Mouse (Mus musculus) heart, postnatal 0 days (tissue): ENCODE measurements at regions not wholly inside any gene's neighbourhood (a gene's known extent, or its start where the extent isn't known, plus 50 kb on each side); places are given as distances from the start of the nearest gene placed in this dataset.

Experiments
- ATAC-seq: fragments of 200-750 bp; cut with Nextera tagmentation; 2 replicates; pipeline ENCODE4 v1.8.0; 2017; ENCODE audit warnings: low read depth, moderate number of reproducible peaks, moderate library complexity; ENCODE audit not compliant: insufficient read depth
- DNase-seq: peaks from one replicate; pipeline ENCODE4 v3.0.0-alpha.2; 2016; ENCODE audit warnings: low spot score
- H3K27ac ChIP-seq: fragments of 300-500 bp; sonication (generic); 2 replicates; pipeline ENCODE4 v1.5.1; 2014; ENCODE audit warnings: low read depth, mild to moderate bottlenecking
- H3K27me3 ChIP-seq: fragments of 300-500 bp; sonication (generic); 2 replicates; pipeline ENCODE4 v1.6.1; 2014; ENCODE audit warnings: low read length, mixed read lengths; ENCODE audit not compliant: control insufficient read depth, insufficient read depth
- H3K36me3 ChIP-seq: fragments of 300-500 bp; sonication (generic); replicated peaks from 2 replicates; pipeline ENCODE4 v1.6.1; 2014; ENCODE audit warnings: low read length, mixed read lengths; ENCODE audit not compliant: control insufficient read depth, insufficient read depth
- H3K4me1 ChIP-seq: fragments of 300-500 bp; sonication (generic); 2 replicates; pipeline ENCODE4 v1.6.1; 2014; ENCODE audit warnings: antibody characterized with exemption; ENCODE audit not compliant: control insufficient read depth, insufficient read depth
- H3K4me2 ChIP-seq: fragments of 300-500 bp; sonication (generic); 2 replicates; pipeline ENCODE4 v1.6.1; 2014; ENCODE audit warnings: low read depth, mild to moderate bottlenecking, low read length, moderate library complexity
- H3K4me3 ChIP-seq: fragments of 300-500 bp; sonication (generic); 2 replicates; pipeline ENCODE4 v1.5.1; 2014; ENCODE audit warnings: low read depth, low read length
- H3K9ac ChIP-seq: fragments of 300-500 bp; sonication (generic); replicated peaks from 2 replicates; pipeline ENCODE4 v1.6.1; 2014; ENCODE audit warnings: low read depth, low read length, mixed read lengths
- H3K9me3 ChIP-seq: fragments of 300-500 bp; sonication (generic); replicated peaks from 2 replicates; pipeline ENCODE4 v1.6.1; 2016; ENCODE audit warnings: low read length; ENCODE audit not compliant: control insufficient read depth
- CTCF ChIP-seq: IDR thresholded peaks from 2 replicates; pipeline ENCODE4 v1.5.1; 2016; ENCODE audit warnings: antibody characterized with exemption, control low read depth, low read depth
- EP300 ChIP-seq: IDR thresholded peaks from 2 replicates; pipeline ENCODE4 v1.6.1; 2016; ENCODE audit warnings: antibody characterized with exemption, low read depth
- WGBS: fragments of 180-500 bp; shearing (Covaris S2); extraction: QIAGEN DNeasy Blood & Tissue Kit; methylation state at CpG from one replicate; pipeline ENCODE4 v1.1.7; 2014; 5-methylcytosine and 5-hydroxymethylcytosine counted together

- Histone ChIP-seq H3K4me2 (no peak overlapping the region), H3K27ac (no peak overlapping the region), H3K4me1 (no peaks in the 10 kb centered on the region), H3K27me3 (no peaks in the 10 kb centered on the region), H3K36me3 (no peaks in the 10 kb centered on the region), H3K9me3 (no peaks in the 10 kb centered on the region), H3K9ac (no peak overlapping the region), H3K4me3 (no peak overlapping the region)
- DNase-seq (no peak), ATAC-seq (no peak)
- TF ChIP-seq EP300 (no peak), CTCF (no peak)
- 71% methylated on average over 1 of the region's 1 CpGs for WGBS
Measured at GRCm38 (mm10) chr4:29034406-29034805, 221.5 kb downstream of the Epha7 start.

- 20% methylated on average over 1 of the region's 1 CpGs for WGBS
- no peaks in the 10 kb centered on the region for H3K4me1 ChIP-seq
- no peak overlapping the region for H3K4me2 ChIP-seq
- no peak overlapping the region for H3K4me3 ChIP-seq
- H3K9me3 ChIP-seq, result no peaks in the 10 kb centered on the region
- no peak for DNase-seq
- TF ChIP-seq EP300 (no peak), CTCF (no peak)
- H3K36me3 ChIP-seq, result no peaks in the 10 kb centered on the region
- ATAC-seq, result no peak
- H3K27me3 ChIP-seq, result no peaks in the 10 kb centered on the region
- no peak overlapping the region for H3K27ac ChIP-seq
- H3K9ac ChIP-seq, result no peak overlapping the region
Measured at GRCm38 (mm10) chr4:29039993-29040392, 227.1 kb downstream of the Epha7 start.

- Histone ChIP-seq H3K4me3 (no peak overlapping the region), H3K27me3 (no peaks in the 10 kb centered on the region), H3K27ac (no peak overlapping the region), H3K9ac (no peak overlapping the region), H3K36me3 (no peaks in the 10 kb centered on the region), H3K4me1 (no peaks in the 10 kb centered on the region), H3K4me2 (no peak overlapping the region), H3K9me3 (no peaks in the 10 kb centered on the region)
- TF ChIP-seq EP300 (no peak), CTCF (no peak)
- 78% methylated on average over 12 of the region's 12 CpGs for WGBS
- ATAC-seq (no peak), DNase-seq (no peak)
Measured at GRCm38 (mm10) chr4:29068678-29069621, 256.0 kb downstream of the Epha7 start.

GRCm38 (mm10) chr4:29074204-29074603 lies 261.3 kb downstream of the Epha7 start:
- Histone ChIP-seq H3K27ac (no peak overlapping the region), H3K9me3 (no peaks in the 10 kb centered on the region), H3K36me3 (no peaks in the 10 kb centered on the region), H3K4me1 (no peaks in the 10 kb centered on the region), H3K9ac (no peak overlapping the region), H3K27me3 (no peaks in the 10 kb centered on the region), H3K4me3 (no peak overlapping the region), H3K4me2 (no peak overlapping the region)
- no peak for DNase-seq
- ATAC-seq, result no peak
- TF ChIP-seq CTCF (no peak), EP300 (no peak)

GRCm38 (mm10) chr4:29074851-29075250 lies 261.9 kb downstream of the Epha7 start:
- Histone ChIP-seq H3K4me1 (no peaks in the 10 kb centered on the region), H3K4me2 (no peak overlapping the region), H3K9me3 (no peaks in the 10 kb centered on the region), H3K27me3 (no peaks in the 10 kb centered on the region), H3K27ac (no peak overlapping the region), H3K36me3 (no peaks in the 10 kb centered on the region), H3K4me3 (no peak overlapping the region), H3K9ac (no peak overlapping the region)
- ATAC-seq (no peak), DNase-seq (no peak)
- TF ChIP-seq EP300 (no peak), CTCF (no peak)
- 68% methylated on average over 3 of the region's 3 CpGs for WGBS

- Histone ChIP-seq H3K4me3 (no peak overlapping the region), H3K4me2 (no peak overlapping the region), H3K27ac (no peak overlapping the region), H3K4me1 (no peaks in the 10 kb centered on the region), H3K9ac (no peak overlapping the region), H3K27me3 (no peaks in the 10 kb centered on the region), H3K36me3 (no peaks in the 10 kb centered on the region), H3K9me3 (no peaks in the 10 kb centered on the region)
- WGBS, result 75% methylated on average over 3 of the region's 3 CpGs
- TF ChIP-seq CTCF (no peak), EP300 (no peak)
- ATAC-seq (no peak), DNase-seq (no peak)
Measured at GRCm38 (mm10) chr4:29076683-29077082, 263.8 kb downstream of the Epha7 start.
